Mouse (Mus musculus) liver, embryonic 12.5 days (tissue): ENCODE measurements around the gene Dusp11. TPM values are rescaled to one million over a fixed set of nuclear protein-coding genes. Genes with fewer than 3 reads are reported as not detected.
A peak's percentile ranks its signal among the peaks of the same experiment; 100 is the strongest.
"Not testable (repeated sequence)": the region's sequence is repeated elsewhere in the genome, so short reads cannot be mapped to it uniquely, and the experiment has no call there.

ENCODE experiments used
- ATAC-seq: fragments of 200-750 bp; cut with Nextera tagmentation; 2 replicates; pipeline ENCODE4 v1.8.0; 2017; ENCODE audit warnings: moderate number of reproducible peaks, mild to moderate bottlenecking, moderate library complexity
- H3K27ac ChIP-seq: fragments of 300-500 bp; sonication (generic); 2 replicates; pipeline ENCODE4 v1.5.1; 2016; ENCODE audit warnings: mild to moderate bottlenecking
- H3K27me3 ChIP-seq: fragments of 300-500 bp; sonication (generic); replicated peaks from 2 replicates; pipeline ENCODE4 v1.6.1; 2016; ENCODE audit warnings: mild to moderate bottlenecking, moderate library complexity
- H3K36me3 ChIP-seq: fragments of 300-500 bp; sonication (generic); 2 replicates; pipeline ENCODE4 v1.6.1; 2016; ENCODE audit warnings: mild to moderate bottlenecking, moderate library complexity
- H3K4me1 ChIP-seq: fragments of 300-500 bp; sonication (generic); 2 replicates; pipeline ENCODE4 v1.6.1; 2016
- H3K4me2 ChIP-seq: fragments of 300-500 bp; sonication (generic); 2 replicates; pipeline ENCODE4 v1.6.1; 2016; ENCODE audit warnings: mild to moderate bottlenecking, moderate library complexity
- H3K4me3 ChIP-seq: fragments of 300-500 bp; sonication (generic); 2 replicates; pipeline ENCODE4 v1.5.1; 2016; ENCODE audit warnings: mild to moderate bottlenecking, moderate library complexity
- H3K9ac ChIP-seq: fragments of 300-500 bp; sonication (generic); 2 replicates; pipeline ENCODE4 v1.6.1; 2016; ENCODE audit warnings: mild to moderate bottlenecking, moderate library complexity
- H3K9me3 ChIP-seq: fragments of 300-500 bp; sonication (generic); replicated peaks from 2 replicates; pipeline ENCODE4 v1.6.1; 2016; ENCODE audit warnings: mild to moderate bottlenecking, moderate library complexity
- WGBS: fragments of 180-500 bp; shearing (Covaris S2); methylation state at CpG from one replicate; pipeline ENCODE4 v1.1.7; 2016; ENCODE audit not compliant: insufficient replicate concordance; 5-methylcytosine and 5-hydroxymethylcytosine counted together
- polyA plus RNA-seq: library from polyadenylated mRNA; unstranded; fragments of >200 nt; fragmentation: Nextera tagmentation; extraction: Ambion mirVana; gene quantifications from 2 replicates; pipeline ENCODE4 v1.2.1, GENCODE M21; 2016

Gene Dusp11
- 37.2 and 38.0 TPM in 2 replicates for polyA plus RNA-seq

DNA sequence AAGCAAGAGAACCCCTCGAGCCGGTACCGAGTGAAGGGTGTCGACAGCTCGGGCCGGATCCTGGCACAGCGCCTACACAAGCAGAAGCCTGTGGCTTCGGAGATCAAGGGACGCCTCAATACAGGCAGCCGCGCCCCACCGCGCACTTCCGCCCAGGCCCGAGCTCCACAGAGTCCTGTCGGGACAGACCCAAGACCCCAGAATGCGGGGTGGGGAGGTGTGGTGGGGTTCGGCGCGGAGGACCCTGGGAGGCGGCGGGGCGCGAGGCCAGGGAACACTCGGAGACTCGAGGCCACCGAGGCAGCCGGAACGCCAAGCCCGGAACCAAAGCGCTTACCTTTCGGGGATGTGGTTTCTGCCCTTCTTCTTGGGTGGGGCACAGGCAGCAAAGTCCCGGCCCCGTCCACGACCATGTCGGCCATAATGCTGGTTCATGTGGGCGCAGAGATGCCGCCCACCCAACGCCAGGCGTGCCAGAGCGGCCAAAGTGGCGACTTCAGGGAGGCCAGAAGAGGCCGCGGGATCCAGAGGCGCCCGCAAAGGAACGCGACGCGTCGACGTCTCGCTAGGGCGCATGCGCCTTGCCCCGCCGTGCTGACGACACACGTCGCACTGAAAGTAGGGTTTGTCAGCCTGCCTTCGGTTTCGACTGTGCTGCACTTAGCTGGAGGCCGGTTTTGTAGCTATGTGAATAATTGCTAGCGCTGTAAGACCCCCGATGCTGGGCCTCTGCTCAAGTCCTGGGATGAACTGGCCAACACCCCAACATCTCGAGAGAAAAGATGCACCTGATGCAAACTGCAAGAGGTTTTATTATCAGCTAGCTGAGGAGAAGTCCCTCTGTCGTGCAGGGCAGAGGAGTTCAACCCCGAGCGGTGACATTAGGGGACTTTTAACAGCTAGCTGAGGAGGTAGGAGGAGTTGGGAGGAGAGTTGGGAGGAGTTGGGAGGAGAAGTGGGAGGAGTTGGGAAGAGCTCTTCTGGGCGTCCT is at the start of gene Dusp11:
Gene Dusp11, minus strand, starts transcription at position 567 of the 991 bp plus-strand sequence.
- H3K9me3 ChIP-seq: no peaks in the 10 kb centered on the region

GRCm38 (mm10) chr6:86009980-86010379 is 48.5 kb upstream of the Dusp11 start:
- no peak overlapping the region for H3K4me3 ChIP-seq
- H3K9ac ChIP-seq: no peak overlapping the region
- H3K4me2 ChIP-seq: no peak overlapping the region
- no peak overlapping the region for H3K27ac ChIP-seq
- 24% methylated on average over 4 of the region's 4 CpGs for WGBS
- no peak for ATAC-seq
- H3K4me1 ChIP-seq: no peaks in the 10 kb centered on the region
- no peaks in the 10 kb centered on the region for H3K9me3 ChIP-seq
- H3K27me3 ChIP-seq: peaks cover 30% of the 10 kb centered on the region
- H3K36me3 ChIP-seq: no peaks in the 10 kb centered on the region

More for the DNA sequence above, at the start of gene Dusp11:
- Histone ChIP-seq H3K27ac (peak within 1 kb of the TSS; percentile 100), H3K27me3 (no peaks in the 10 kb centered on the region), H3K4me1 (peaks cover 22% of the 10 kb centered on the region), H3K4me2 (peak within 1 kb of the TSS; percentile 84), H3K4me3 (peak within 1 kb of the TSS; percentile 75), H3K9ac (peak within 1 kb of the TSS; percentile 84), H3K36me3 (peaks cover 30% of the 10 kb centered on the region)
- under 1% methylated on average over 68 of the region's 70 CpGs for WGBS
- ATAC-seq: peak; percentile 94

DNA sequence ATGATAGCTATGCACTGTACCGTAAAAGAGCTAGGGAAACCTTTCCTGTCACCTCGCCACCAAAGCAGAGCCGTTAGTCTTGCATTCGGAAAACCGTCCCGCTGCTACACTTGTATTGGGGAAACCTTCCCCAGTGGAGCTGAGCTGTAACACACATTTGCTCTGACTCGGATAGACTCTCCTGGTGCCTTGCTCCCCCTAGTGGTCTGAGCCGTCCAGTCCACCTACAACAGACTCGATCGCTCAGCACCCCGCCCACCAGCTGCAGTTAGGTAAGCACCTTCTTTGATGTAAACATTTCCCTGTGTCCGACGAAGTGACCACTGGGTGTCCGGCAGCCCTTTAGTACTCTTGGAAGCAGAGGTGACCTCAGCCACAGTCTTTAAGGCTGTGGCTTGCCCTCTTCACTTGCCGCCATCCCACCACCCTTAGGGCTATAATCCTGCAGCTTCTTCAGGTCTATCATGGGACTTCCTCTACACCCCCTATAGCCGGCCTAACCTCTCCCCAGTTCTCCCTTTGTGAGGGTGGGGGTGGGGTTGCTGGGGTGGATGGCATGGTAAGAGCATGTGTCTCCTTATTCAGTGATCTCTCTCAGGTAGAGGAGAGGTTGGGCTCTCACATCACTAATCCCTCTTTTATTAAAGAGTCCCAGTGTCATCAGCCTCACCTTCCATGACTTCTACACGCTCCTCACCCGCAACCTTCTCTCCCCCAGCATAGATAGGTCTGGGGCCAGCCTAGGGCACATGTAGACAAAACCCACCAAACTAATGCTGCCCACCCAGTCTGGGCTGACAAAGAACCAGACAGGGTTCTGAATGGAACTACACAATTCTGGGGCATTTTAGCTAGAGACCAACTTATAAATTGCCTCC is 43.0 kb upstream of the Dusp11 start:
- no peak overlapping the region for H3K27ac ChIP-seq
- H3K4me3 ChIP-seq: peak overlapping the region; percentile 25; the same call in 1 of the 2 replicates
- peaks cover 6% of the 10 kb centered on the region; the same call in 1 of the 2 replicates for H3K4me1 ChIP-seq
- WGBS: 9% methylated on average over 18 of the region's 18 CpGs
- no peaks in the 10 kb centered on the region for H3K9me3 ChIP-seq
- no peak overlapping the region for H3K9ac ChIP-seq
- ATAC-seq: peak; percentile 77
- H3K27me3 ChIP-seq: peaks cover 16% of the 10 kb centered on the region
- peak overlapping the region; percentile 54 for H3K4me2 ChIP-seq
- no peaks in the 10 kb centered on the region for H3K36me3 ChIP-seq

DNA sequence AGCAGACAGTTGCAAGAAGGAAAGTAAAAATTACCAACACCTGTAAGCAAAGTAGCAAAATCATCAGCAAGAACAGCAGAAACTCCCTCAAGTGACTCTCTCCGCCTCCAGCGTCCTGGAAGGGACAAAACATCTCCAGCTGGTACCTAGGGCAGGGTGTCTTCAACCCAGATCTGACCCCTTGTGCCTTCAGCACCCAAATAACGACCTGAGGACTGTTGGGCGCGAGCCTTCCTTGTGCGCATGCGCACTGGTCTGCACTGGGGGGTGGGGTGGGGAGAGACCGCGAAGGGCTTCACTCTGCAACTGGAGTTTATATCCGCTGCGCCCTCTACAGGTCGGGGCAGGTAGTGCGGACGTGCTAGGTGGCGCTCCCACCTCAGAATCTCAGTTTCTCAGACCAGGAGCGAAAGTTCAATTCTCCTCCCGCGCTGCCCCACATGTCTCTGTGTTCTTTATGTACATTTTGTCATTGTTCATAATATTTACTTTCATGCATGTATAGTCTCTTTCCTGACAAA is 42.0 kb upstream of the Dusp11 start:
- 60% methylated on average over 18 of the region's 18 CpGs for WGBS
- no peak for ATAC-seq
- no peaks in the 10 kb centered on the region for H3K36me3 ChIP-seq
- H3K4me2 ChIP-seq: no peak overlapping the region
- peaks cover 12% of the 10 kb centered on the region for H3K27me3 ChIP-seq
- H3K27ac ChIP-seq: no peak overlapping the region
- H3K9ac ChIP-seq: no peak overlapping the region
- peaks cover 6% of the 10 kb centered on the region; the same call in 1 of the 2 replicates for H3K4me1 ChIP-seq
- H3K4me3 ChIP-seq: no peak overlapping the region
- H3K9me3 ChIP-seq: no peaks in the 10 kb centered on the region

DNA sequence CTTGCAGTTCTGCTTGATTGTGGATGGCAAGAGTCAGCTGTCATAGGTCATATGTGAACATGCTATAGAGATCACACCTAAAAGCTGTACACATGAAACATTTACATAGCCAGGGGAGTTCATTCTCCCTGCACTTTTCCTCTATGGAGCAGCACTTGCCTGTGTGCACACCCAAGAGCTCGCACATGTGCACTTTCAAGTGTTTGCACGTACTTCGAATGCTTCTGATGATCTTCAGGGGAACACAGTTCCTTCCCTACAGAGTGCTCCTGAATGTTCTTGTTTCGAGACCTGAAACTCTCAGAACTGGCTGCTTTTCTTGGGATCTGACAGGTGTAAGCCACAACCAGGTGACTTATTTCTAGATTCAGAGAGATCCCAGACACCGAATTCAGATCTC is 29.3 kb upstream of the Dusp11 start:
- not testable (repeated sequence) for H3K27ac ChIP-seq, H3K36me3 ChIP-seq, H3K9ac ChIP-seq, ATAC-seq, H3K4me2 ChIP-seq, H3K27me3 ChIP-seq, H3K4me3 ChIP-seq, H3K4me1 ChIP-seq, H3K9me3 ChIP-seq
- WGBS: 68% methylated on average over 5 of the region's 5 CpGs

- not testable (repeated sequence) for H3K27me3 ChIP-seq, H3K4me2 ChIP-seq, H3K27ac ChIP-seq, H3K9me3 ChIP-seq, H3K4me1 ChIP-seq, H3K9ac ChIP-seq, ATAC-seq, H3K36me3 ChIP-seq, H3K4me3 ChIP-seq
- 59% methylated on average over 5 of the region's 5 CpGs for WGBS
Measured at GRCm38 (mm10) chr6:85989570-85989969, 28.1 kb upstream of the Dusp11 start.

GRCm38 (mm10) chr6:85984351-85984750 is 22.9 kb upstream of the Dusp11 start:
- Histone ChIP-seq H3K36me3 (no peaks in the 10 kb centered on the region), H3K4me3 (no peak overlapping the region), H3K9ac (no peak overlapping the region), H3K4me1 (no peaks in the 10 kb centered on the region), H3K9me3 (no peaks in the 10 kb centered on the region), H3K27me3 (no peaks in the 10 kb centered on the region; the same call in 1 of the 2 replicates), H3K4me2 (no peak overlapping the region), H3K27ac (no peak overlapping the region)
- 69% methylated on average over 8 of the region's 8 CpGs for WGBS
- ATAC-seq: no peak

DNA sequence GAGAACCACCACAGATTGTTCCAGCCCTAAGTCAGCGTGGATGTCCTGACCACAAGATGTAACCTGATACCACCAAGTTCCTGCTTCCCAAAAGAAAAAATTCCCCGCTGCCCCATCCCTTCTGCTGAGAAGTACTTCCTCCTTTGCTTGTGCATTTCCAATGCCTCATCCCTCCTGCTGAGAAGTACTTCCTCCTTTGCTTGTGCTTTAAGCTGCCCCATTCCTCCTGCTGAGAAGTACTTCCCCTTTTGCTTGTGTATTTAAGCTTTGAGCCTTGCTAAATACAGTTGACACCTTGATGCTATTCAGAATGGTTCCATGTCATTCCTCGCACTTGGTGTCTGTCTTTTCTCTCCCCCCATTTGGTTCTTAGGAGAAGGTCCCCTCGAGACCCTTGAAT is 17.3 kb upstream of the Dusp11 start:
- H3K9me3 ChIP-seq: not testable (repeated sequence)

DNA sequence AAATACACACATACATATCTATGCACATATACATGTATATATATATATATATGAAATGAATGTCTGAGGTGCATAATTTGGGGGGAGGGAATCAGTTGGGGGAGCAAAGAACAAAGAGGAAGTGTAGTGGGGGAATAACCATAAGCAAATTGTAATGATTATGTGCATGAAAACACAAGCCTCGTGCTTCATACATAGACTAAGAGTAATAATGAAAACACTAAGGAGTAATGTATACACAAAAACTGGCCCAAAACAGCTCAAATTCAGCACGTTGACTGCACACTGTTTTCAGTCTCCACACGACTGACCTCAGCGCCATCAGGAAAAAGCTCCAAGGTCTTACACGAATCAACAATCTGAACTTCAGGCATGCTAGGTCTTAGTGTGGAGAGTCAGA is 14.8 kb upstream of the Dusp11 start:
- H3K36me3 ChIP-seq: no peaks in the 10 kb centered on the region
- H3K4me2 ChIP-seq: no peak overlapping the region
- ATAC-seq: no peak
- WGBS: 76% methylated on average over 5 of the region's 5 CpGs
- no peaks in the 10 kb centered on the region for H3K27me3 ChIP-seq
- H3K27ac ChIP-seq: no peak overlapping the region
- H3K9me3 ChIP-seq: peaks cover 3% of the 10 kb centered on the region; the same call in 1 of the 2 replicates
- no peak overlapping the region for H3K9ac ChIP-seq
- no peak overlapping the region for H3K4me3 ChIP-seq
- H3K4me1 ChIP-seq: peaks cover 13% of the 10 kb centered on the region

More for the DNA sequence above, 17.3 kb upstream of the Dusp11 start:
- peaks cover 13% of the 10 kb centered on the region for H3K4me1 ChIP-seq
- not testable (repeated sequence) for ATAC-seq, H3K27me3 ChIP-seq, H3K27ac ChIP-seq, H3K4me2 ChIP-seq, H3K9ac ChIP-seq, H3K4me3 ChIP-seq, H3K36me3 ChIP-seq
- 63% methylated on average over 4 of the region's 4 CpGs for WGBS

- H3K4me3 ChIP-seq: no peak overlapping the region
- H3K27ac ChIP-seq: no peak overlapping the region
- no peak for ATAC-seq
- no peaks in the 10 kb centered on the region for H3K27me3 ChIP-seq
- no peak overlapping the region for H3K4me2 ChIP-seq
- H3K4me1 ChIP-seq: peaks cover 13% of the 10 kb centered on the region
- 64% methylated on average over 1 of the region's 1 CpGs for WGBS
- no peak overlapping the region for H3K9ac ChIP-seq
- no peaks in the 10 kb centered on the region for H3K36me3 ChIP-seq
- H3K9me3 ChIP-seq: peaks cover 3% of the 10 kb centered on the region; the same call in 1 of the 2 replicates
Measured at GRCm38 (mm10) chr6:85975761-85976160, 14.3 kb upstream of the Dusp11 start.

DNA sequence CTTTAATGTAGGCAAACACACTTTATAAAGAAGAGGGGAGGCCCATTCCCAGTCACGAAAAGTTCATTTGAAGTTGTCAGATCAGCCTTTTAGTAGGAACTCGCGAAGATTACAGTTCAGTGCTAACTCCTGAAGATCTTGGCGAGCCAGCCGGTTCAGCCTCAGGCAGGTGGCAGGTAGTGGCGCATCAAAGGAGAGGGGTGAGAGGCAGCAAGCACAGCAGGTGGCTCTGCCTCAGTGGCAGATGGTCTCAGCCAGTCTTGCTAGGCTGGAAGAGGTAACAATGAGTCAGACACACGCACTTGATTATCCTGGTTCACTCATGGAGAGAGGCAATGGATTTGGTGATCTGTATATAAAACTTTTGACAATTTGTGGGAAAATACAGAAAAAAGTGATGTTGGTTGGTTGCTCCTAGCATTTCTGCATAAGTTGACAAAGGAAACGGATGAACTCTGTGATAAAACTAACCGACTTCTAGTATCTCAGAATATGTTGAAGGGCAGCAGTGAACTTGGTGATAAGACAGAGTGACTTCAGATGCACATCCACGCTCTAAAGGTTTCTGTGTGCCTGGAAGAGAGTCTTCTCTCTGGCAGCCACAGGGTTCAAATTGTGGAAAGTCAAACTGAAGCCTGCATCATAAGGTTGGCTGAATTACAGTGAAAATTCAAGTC is 13.6 kb upstream of the Dusp11 start:
- no peak overlapping the region for H3K4me3 ChIP-seq
- peak overlapping the region; percentile 48; the same call in 1 of the 2 replicates for H3K27ac ChIP-seq
- ATAC-seq: 0 out of 2 replicates have a peak, but pooled peaks have one; percentile 52
- no peaks in the 10 kb centered on the region for H3K27me3 ChIP-seq
- peaks cover 3% of the 10 kb centered on the region; the same call in 1 of the 2 replicates for H3K9me3 ChIP-seq
- H3K4me1 ChIP-seq: peaks cover 13% of the 10 kb centered on the region
- peak overlapping the region; percentile 28; the same call in 1 of the 2 replicates for H3K9ac ChIP-seq
- H3K4me2 ChIP-seq: no peak overlapping the region
- H3K36me3 ChIP-seq: no peaks in the 10 kb centered on the region
- WGBS: 29% methylated on average over 10 of the region's 10 CpGs
